Mouse (Mus musculus) cerebellum, adult 2 months (tissue): ENCODE measurements around the gene Zfp28.

ENCODE experiments used
- CTCF ChIP-seq: fragments of 200-500 bp; IDR thresholded peaks from 2 replicates; pipeline ENCODE4 v1.5.1; 2011; ENCODE audit warnings: low read depth, mild to moderate bottlenecking, control low read depth, low read length, moderate library complexity, borderline replicate concordance; ENCODE audit not compliant: insufficient read depth
- POLR2A ChIP-seq: fragments of 200-500 bp; IDR thresholded peaks from 2 replicates; pipeline ENCODE4 v1.6.1; 2011; ENCODE audit warnings: low read length, control low read depth, borderline replicate concordance; ENCODE audit not compliant: insufficient read depth

- TF ChIP-seq POLR2A: no peak
- no peak for TF ChIP-seq CTCF
These were observed 13.6 kb upstream of the Zfp28 start for GRCm38 (mm10) chr7:6369460-6369859.
